Mouse (Mus musculus) liver, embryonic 14.5 days (tissue): ENCODE data around the gene Pate4.
"Not testable (repeated sequence)": the region's sequence is repeated elsewhere in the genome, so short reads cannot be mapped to it uniquely, and the experiment has no call there.

ENCODE experiments used
- CTCF ChIP-seq: IDR thresholded peaks from 2 replicates; pipeline ENCODE4 v1.5.1; 2016; ENCODE audit warnings: antibody characterized with exemption, low read depth, control low read depth
- EP300 ChIP-seq: IDR thresholded peaks from 2 replicates; pipeline ENCODE4 v1.6.1; 2016; ENCODE audit warnings: antibody characterized with exemption, low read depth

DNA sequence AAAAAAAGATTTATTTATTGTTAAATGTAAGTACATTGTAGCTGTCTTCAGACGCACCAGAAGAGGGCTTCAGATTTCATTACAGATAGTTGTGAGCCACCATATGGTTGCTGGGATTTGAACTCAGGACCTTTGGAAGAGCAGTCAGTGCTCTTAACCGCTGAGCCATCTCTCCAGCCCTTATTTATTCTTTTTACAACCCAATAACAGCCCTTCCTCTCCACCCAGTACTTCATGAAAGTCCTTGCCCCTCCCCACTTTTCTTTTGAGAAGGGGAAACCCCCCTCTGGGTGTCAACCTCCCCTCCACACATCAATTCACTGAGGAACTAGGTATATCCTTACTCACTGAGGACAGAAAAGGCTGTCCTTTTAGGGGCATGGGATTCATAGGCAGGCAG is 5.0 kb upstream of the Pate4 start:
- TF ChIP-seq CTCF, EP300: not testable (repeated sequence)
